Mouse (Mus musculus): ENCODE results near the gene Gdpd5. TPM values are rescaled to one million over a fixed set of nuclear protein-coding genes. Genes with fewer than 3 reads are reported as not detected.
"Not testable (repeated sequence)": the region's sequence is repeated elsewhere in the genome, so short reads cannot be mapped to it uniquely, and the experiment has no call there.

Gene Gdpd5
- polyA plus RNA-seq, 1 experiment from 2014 or later: 15.0 TPM

- Histone ChIP-seq H3K4me2 (ENCODE audit: low read depth, low read length) (no peak overlapping the region), H3K27ac (replicated peaks; ENCODE audit: low read depth, low read length) (no peak overlapping the region), H3K27me3 (replicated peaks; ENCODE audit: control insufficient read depth, insufficient read depth, low read length) (no peaks in the 10 kb centered on the region), H3K4me3 (ENCODE audit: low read depth, low read length) (no peak overlapping the region), H3K36me3 (ENCODE audit: control insufficient read depth, insufficient read depth, low read length) (no peaks in the 10 kb centered on the region), H3K4me1 (ENCODE audit: control insufficient read depth, insufficient read depth, low read length) (no peaks in the 10 kb centered on the region), H3K9ac (ENCODE audit: low read depth, low read length) (no peak overlapping the region), H3K9me3 (ENCODE audit: control insufficient read depth, low read length) (no peaks in the 10 kb centered on the region)
- no peak for ATAC-seq (ENCODE audit: low read depth)
- no peak for DNase-seq (ENCODE audit: low spot score)
- 36% methylated on average over 5 of the region's 5 CpGs for WGBS
Measured at GRCm38 (mm10) chr7:99500655-99501054, 119.4 kb downstream of the Gdpd5 start.

DNA sequence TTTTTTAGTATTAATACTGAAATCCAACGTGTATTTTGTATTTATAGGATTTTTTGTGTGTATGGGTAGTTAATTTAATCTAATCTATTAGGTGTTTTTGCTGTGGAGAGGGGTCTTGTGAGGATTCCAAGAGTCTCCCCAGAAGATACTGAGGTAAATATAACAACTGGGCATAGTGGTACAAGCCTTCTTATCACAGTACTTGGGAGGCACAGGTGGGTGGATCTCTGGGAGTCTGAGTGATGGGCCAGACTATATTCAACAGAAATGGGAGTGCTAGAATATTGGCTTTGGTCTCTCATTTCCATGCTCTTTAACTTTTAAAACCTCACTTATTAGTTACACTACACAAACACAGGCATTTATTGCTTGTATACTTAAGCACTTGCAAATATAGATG is 119.9 kb downstream of the Gdpd5 start:
- no peaks in the 10 kb centered on the region for H3K9me3 ChIP-seq (ENCODE audit: control insufficient read depth, low read length)
- H3K4me1 ChIP-seq (ENCODE audit: control insufficient read depth, insufficient read depth, low read length): no peaks in the 10 kb centered on the region
- ATAC-seq (ENCODE audit: low read depth): no peak
- H3K36me3 ChIP-seq (ENCODE audit: control insufficient read depth, insufficient read depth, low read length): no peaks in the 10 kb centered on the region
- H3K4me2 ChIP-seq (ENCODE audit: low read depth, low read length): no peak overlapping the region
- no peaks in the 10 kb centered on the region for H3K27me3 ChIP-seq (replicated peaks; ENCODE audit: control insufficient read depth, insufficient read depth, low read length)
- H3K27ac ChIP-seq (replicated peaks; ENCODE audit: low read depth, low read length): no peak overlapping the region
- no peak for DNase-seq (ENCODE audit: low spot score)
- H3K4me3 ChIP-seq (ENCODE audit: low read depth, low read length): no peak overlapping the region
- 47% methylated on average over 1 of the region's 1 CpGs for WGBS
- no peak overlapping the region for H3K9ac ChIP-seq (ENCODE audit: low read depth, low read length)

DNA sequence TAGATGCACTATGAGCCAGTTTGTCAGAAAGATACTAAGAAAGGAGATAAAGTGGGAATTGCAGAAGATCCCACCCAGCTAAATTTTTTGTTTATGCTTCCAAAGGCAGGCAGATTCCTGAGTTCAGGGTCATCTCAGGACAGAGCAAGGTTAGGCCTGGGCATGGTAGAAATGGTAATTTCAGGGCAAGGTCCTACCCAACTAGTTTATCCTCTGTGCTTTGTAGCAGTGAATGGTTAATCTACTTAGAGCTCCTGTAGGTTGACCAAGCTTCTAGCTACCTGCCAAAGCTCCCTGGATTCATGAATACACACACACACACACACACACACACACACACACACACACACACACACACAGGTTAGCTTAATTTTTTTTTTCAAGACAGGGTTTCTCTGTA is 123.3 kb downstream of the Gdpd5 start:
- H3K4me1 ChIP-seq (ENCODE audit: control insufficient read depth, insufficient read depth, low read length): no peaks in the 10 kb centered on the region
- no peak overlapping the region for H3K4me2 ChIP-seq (ENCODE audit: low read depth, low read length)
- no peak overlapping the region for H3K4me3 ChIP-seq (ENCODE audit: low read depth, low read length)
- H3K9me3 ChIP-seq (ENCODE audit: control insufficient read depth, low read length): no peaks in the 10 kb centered on the region; the same call in 1 of the 2 replicates
- DNase-seq (ENCODE audit: low spot score) (no peak), ATAC-seq (ENCODE audit: low read depth) (no peak)
- H3K27ac ChIP-seq (replicated peaks; ENCODE audit: low read depth, low read length): no peak overlapping the region
- H3K27me3 ChIP-seq (replicated peaks; ENCODE audit: control insufficient read depth, insufficient read depth, low read length): no peaks in the 10 kb centered on the region
- no peak overlapping the region for H3K9ac ChIP-seq (ENCODE audit: low read depth, low read length)
- no peaks in the 10 kb centered on the region for H3K36me3 ChIP-seq (ENCODE audit: control insufficient read depth, insufficient read depth, low read length)

GRCm38 (mm10) chr7:99508187-99508586 is 127.0 kb downstream of the Gdpd5 start:
- WGBS: 20% methylated on average over 2 of the region's 2 CpGs
- not testable (repeated sequence) for H3K9ac ChIP-seq (ENCODE audit: low read depth, low read length); H3K9me3 ChIP-seq (ENCODE audit: control insufficient read depth, low read length); H3K4me2 ChIP-seq (ENCODE audit: low read depth, low read length); H3K4me3 ChIP-seq (ENCODE audit: low read depth, low read length); H3K36me3 ChIP-seq (ENCODE audit: control insufficient read depth, insufficient read depth, low read length); H3K27me3 ChIP-seq (replicated peaks; ENCODE audit: control insufficient read depth, insufficient read depth, low read length); H3K4me1 ChIP-seq (ENCODE audit: control insufficient read depth, insufficient read depth, low read length); DNase-seq (ENCODE audit: low spot score); ATAC-seq (ENCODE audit: low read depth); H3K27ac ChIP-seq (replicated peaks; ENCODE audit: low read depth, low read length)

- ATAC-seq (ENCODE audit: low read depth) (0 out of 2 replicates have a peak, but pooled peaks have one; percentile 37), DNase-seq (ENCODE audit: low spot score) (peak; percentile 33)
- H3K9ac ChIP-seq (ENCODE audit: low read depth, low read length): no peak overlapping the region
- no peaks in the 10 kb centered on the region for H3K4me1 ChIP-seq (ENCODE audit: control insufficient read depth, insufficient read depth, low read length)
- H3K27me3 ChIP-seq (replicated peaks; ENCODE audit: control insufficient read depth, insufficient read depth, low read length): no peaks in the 10 kb centered on the region
- 8% methylated on average over 8 of the region's 8 CpGs for WGBS
- H3K9me3 ChIP-seq (ENCODE audit: control insufficient read depth, low read length): no peaks in the 10 kb centered on the region; the same call in 1 of the 2 replicates
- no peaks in the 10 kb centered on the region for H3K36me3 ChIP-seq (ENCODE audit: control insufficient read depth, insufficient read depth, low read length)
- H3K4me2 ChIP-seq (ENCODE audit: low read depth, low read length): no peak overlapping the region
- H3K27ac ChIP-seq (replicated peaks; ENCODE audit: low read depth, low read length): no peak overlapping the region
- no peak overlapping the region for H3K4me3 ChIP-seq (ENCODE audit: low read depth, low read length)
Measured at GRCm38 (mm10) chr7:99510087-99510501, 128.9 kb downstream of the Gdpd5 start.

Other genes starting within 250 kb of the Gdpd5 start
- gene Uvrag, start 240.3 kb upstream of the Gdpd5 start, polyA plus RNA-seq (2014; fragmentation: Nextera tagmentation; extraction: Ambion mirVana): 16.5 and 18.2 TPM in 2 replicates
- 33.4 and 38.6 TPM in 2 replicates for gene Dgat2, start 198.7 kb upstream of the Gdpd5 start, polyA plus RNA-seq (2014; fragmentation: Nextera tagmentation; extraction: Ambion mirVana)
- 2.2 and 2.5 TPM in 2 replicates for gene Mogat2, start 142.8 kb upstream of the Gdpd5 start, polyA plus RNA-seq (2014; fragmentation: Nextera tagmentation; extraction: Ambion mirVana)
- gene Map6, start 114.0 kb upstream of the Gdpd5 start, polyA plus RNA-seq (2014; fragmentation: Nextera tagmentation; extraction: Ambion mirVana): 9.6 and 10.2 TPM in 2 replicates
- 918 and 945 TPM in 2 replicates for gene Serpinh1, start 28.2 kb upstream of the Gdpd5 start, polyA plus RNA-seq (2014; fragmentation: Nextera tagmentation; extraction: Ambion mirVana)
- 0.74 and 1.3 TPM in 2 replicates for gene Klhl35, start 84.6 kb downstream of the Gdpd5 start, polyA plus RNA-seq (2014; fragmentation: Nextera tagmentation; extraction: Ambion mirVana)
- gene Rps3, start 102.3 kb downstream of the Gdpd5 start, polyA plus RNA-seq (2014; fragmentation: Nextera tagmentation; extraction: Ambion mirVana): 876 and 912 TPM in 2 replicates
- 2.8 and 3.8 TPM in 2 replicates for gene Arrb1, start 154.1 kb downstream of the Gdpd5 start, polyA plus RNA-seq (2014; fragmentation: Nextera tagmentation; extraction: Ambion mirVana)
- 2.0 and 2.5 TPM in 2 replicates for gene Tpbgl, start 245.7 kb downstream of the Gdpd5 start, polyA plus RNA-seq (2014; fragmentation: Nextera tagmentation; extraction: Ambion mirVana)